Mouse (Mus musculus): Measurements from ENCODE around the gene Atad1. TPM values are rescaled to one million over a fixed set of nuclear protein-coding genes. Genes with fewer than 3 reads are reported as not detected.

Gene Atad1
- polyA plus RNA-seq, 1 experiment from 2014 or later, result 54.9 TPM

DNA sequence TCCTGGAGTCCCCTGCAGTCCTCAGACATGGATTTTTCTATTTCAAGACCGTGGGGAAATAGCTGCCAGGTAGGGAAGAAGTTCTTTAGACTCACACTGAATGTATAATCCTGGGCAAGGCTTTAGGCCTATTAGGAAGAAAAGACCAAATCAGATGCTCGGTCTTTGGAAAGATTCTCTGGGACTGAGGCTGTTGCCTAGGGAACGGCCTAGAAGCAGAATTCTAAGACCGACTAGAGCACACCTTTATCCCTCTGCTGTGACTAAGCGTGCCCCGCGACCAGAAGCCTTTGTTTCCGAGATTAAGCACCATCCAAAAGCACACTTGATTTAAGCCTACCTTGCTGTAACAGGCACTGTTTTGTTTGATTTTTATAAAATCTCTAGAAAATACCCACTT, 97.6 kb downstream of the Atad1 start:
- Histone ChIP-seq H3K9me3 (replicated peaks) (no peaks in the 10 kb centered on the region; the same call in 1 of the 2 replicates), H3K9ac (no peak overlapping the region), H3K4me3 (replicated peaks) (no peak overlapping the region), H3K4me1 (peaks cover 3% of the 10 kb centered on the region; the same call in 1 of the 2 replicates), H3K4me2 (replicated peaks) (no peak overlapping the region), H3K36me3 (peaks cover 11% of the 10 kb centered on the region; the same call in 1 of the 2 replicates), H3K27ac (replicated peaks) (no peak overlapping the region), H3K27me3 (no peaks in the 10 kb centered on the region)
- 85% methylated on average over 8 of the region's 8 CpGs for WGBS
- ATAC-seq (ENCODE audit: insufficient number of reproducible peaks, low FRiP score, low TSS enrichment, low read depth), result no peak

GRCm38 (mm10) chr19:32641535-32641934, 98.1 kb downstream of the Atad1 start:
- peaks cover 11% of the 10 kb centered on the region; the same call in 1 of the 2 replicates for H3K36me3 ChIP-seq

GRCm38 (mm10) chr19:32638276-32638903, 101.2 kb downstream of the Atad1 start:
- Histone ChIP-seq H3K4me1 (peaks cover 3% of the 10 kb centered on the region; the same call in 1 of the 2 replicates), H3K4me2 (replicated peaks) (no peak overlapping the region), H3K27me3 (no peaks in the 10 kb centered on the region), H3K9ac (no peak overlapping the region), H3K4me3 (replicated peaks) (no peak overlapping the region), H3K36me3 (peaks cover 7% of the 10 kb centered on the region; the same call in 1 of the 2 replicates), H3K27ac (replicated peaks) (no peak overlapping the region), H3K9me3 (replicated peaks) (no peaks in the 10 kb centered on the region; the same call in 1 of the 2 replicates)
- 35% methylated on average over 13 of the region's 13 CpGs for WGBS
- ATAC-seq (ENCODE audit: insufficient number of reproducible peaks, low FRiP score, low TSS enrichment, low read depth), result no peak

More at GRCm38 (mm10) chr19:32641535-32641934, 98.1 kb downstream of the Atad1 start:
- Histone ChIP-seq H3K4me1 (peaks cover 3% of the 10 kb centered on the region; the same call in 1 of the 2 replicates), H3K4me2 (replicated peaks) (no peak overlapping the region), H3K27ac (replicated peaks) (no peak overlapping the region), H3K27me3 (no peaks in the 10 kb centered on the region), H3K9ac (no peak overlapping the region), H3K4me3 (replicated peaks) (no peak overlapping the region), H3K9me3 (replicated peaks) (no peaks in the 10 kb centered on the region; the same call in 1 of the 2 replicates)
- 76% methylated on average over 7 of the region's 7 CpGs for WGBS
- no peak for ATAC-seq (ENCODE audit: insufficient number of reproducible peaks, low FRiP score, low TSS enrichment, low read depth)

- peaks cover 3% of the 10 kb centered on the region; the same call in 1 of the 2 replicates for H3K4me1 ChIP-seq
- H3K36me3 ChIP-seq, result peaks cover 7% of the 10 kb centered on the region; the same call in 1 of the 2 replicates
- 55% methylated on average over 16 of the region's 16 CpGs for WGBS
- H3K4me3 ChIP-seq (replicated peaks), result no peak overlapping the region
- H3K9ac ChIP-seq, result no peak overlapping the region
- H3K4me2 ChIP-seq (replicated peaks), result no peak overlapping the region
- H3K27me3 ChIP-seq, result no peaks in the 10 kb centered on the region
- no peak overlapping the region for H3K27ac ChIP-seq (replicated peaks)
- no peak for ATAC-seq (ENCODE audit: insufficient number of reproducible peaks, low FRiP score, low TSS enrichment, low read depth)
- no peaks in the 10 kb centered on the region for H3K9me3 ChIP-seq (replicated peaks)
Measured at GRCm38 (mm10) chr19:32637357-32638275, 102.0 kb downstream of the Atad1 start.

GRCm38 (mm10) chr19:32634916-32635315, 104.7 kb downstream of the Atad1 start:
- Histone ChIP-seq H3K4me3 (replicated peaks) (no peak overlapping the region), H3K9ac (no peak overlapping the region), H3K4me2 (replicated peaks) (no peak overlapping the region), H3K9me3 (replicated peaks) (no peaks in the 10 kb centered on the region), H3K36me3 (0 out of 2 replicates have a peak, but pooled peaks cover 5% of the 10 kb centered on the region), H3K4me1 (peaks cover 3% of the 10 kb centered on the region; the same call in 1 of the 2 replicates), H3K27ac (replicated peaks) (no peak overlapping the region), H3K27me3 (no peaks in the 10 kb centered on the region)
- ATAC-seq (ENCODE audit: insufficient number of reproducible peaks, low FRiP score, low TSS enrichment, low read depth), result no peak
- 68% methylated on average over 8 of the region's 8 CpGs for WGBS

DNA sequence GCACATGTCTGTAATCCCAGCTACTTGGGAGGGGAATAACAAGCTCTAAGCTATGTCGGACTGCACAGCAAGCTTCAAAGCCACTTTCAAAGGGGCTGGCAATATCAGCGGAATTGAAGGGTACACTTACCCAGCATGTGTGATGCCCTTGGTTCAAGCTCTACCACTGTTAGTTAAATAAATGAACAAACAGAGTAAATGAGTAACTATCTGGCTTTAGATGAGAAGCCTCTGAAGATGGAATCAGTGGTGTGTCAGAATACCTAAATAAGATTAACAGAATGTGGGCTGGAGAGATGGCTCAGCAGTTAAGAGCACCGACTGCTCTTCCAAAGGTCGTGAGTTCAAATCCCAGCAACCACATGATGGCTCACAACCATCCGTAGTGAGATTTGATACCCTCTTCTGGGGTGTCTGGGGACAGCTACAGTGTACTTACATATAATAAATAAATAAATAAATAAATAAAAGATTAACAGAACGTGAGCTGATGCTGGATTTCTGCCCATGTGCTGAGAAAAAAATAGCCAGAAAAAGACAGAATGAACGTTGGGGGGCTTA, 110.9 kb downstream of the Atad1 start:
- Histone ChIP-seq H3K9me3 (replicated peaks) (no peaks in the 10 kb centered on the region), H3K4me3 (replicated peaks) (no peak overlapping the region), H3K36me3 (no peaks in the 10 kb centered on the region), H3K27me3 (no peaks in the 10 kb centered on the region), H3K9ac (no peak overlapping the region), H3K4me2 (replicated peaks) (no peak overlapping the region), H3K4me1 (no peaks in the 10 kb centered on the region), H3K27ac (replicated peaks) (no peak overlapping the region)
- 76% methylated on average over 7 of the region's 7 CpGs for WGBS
- ATAC-seq (ENCODE audit: insufficient number of reproducible peaks, low FRiP score, low TSS enrichment, low read depth), result no peak

DNA sequence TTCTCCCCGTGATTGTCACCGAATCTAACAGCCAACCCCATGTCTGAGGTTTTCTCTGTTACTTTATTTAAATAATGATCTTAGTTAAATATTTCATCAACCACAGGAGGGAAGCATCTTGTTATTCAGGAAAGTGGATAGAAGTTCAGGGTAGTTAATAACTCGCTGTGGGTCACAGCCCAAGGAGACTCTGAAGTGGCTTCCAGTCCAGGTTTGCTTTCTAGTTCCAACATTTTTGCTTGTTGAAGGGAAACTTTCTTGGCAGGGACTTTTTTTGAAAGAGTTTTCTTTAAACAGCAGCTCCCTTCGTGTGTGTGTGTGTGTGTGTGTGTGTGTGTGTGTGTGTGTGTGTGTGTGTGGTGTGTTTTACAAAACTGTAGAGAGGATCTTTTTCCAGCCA, 112.0 kb downstream of the Atad1 start:
- 61% methylated on average over 4 of the region's 4 CpGs for WGBS

DNA sequence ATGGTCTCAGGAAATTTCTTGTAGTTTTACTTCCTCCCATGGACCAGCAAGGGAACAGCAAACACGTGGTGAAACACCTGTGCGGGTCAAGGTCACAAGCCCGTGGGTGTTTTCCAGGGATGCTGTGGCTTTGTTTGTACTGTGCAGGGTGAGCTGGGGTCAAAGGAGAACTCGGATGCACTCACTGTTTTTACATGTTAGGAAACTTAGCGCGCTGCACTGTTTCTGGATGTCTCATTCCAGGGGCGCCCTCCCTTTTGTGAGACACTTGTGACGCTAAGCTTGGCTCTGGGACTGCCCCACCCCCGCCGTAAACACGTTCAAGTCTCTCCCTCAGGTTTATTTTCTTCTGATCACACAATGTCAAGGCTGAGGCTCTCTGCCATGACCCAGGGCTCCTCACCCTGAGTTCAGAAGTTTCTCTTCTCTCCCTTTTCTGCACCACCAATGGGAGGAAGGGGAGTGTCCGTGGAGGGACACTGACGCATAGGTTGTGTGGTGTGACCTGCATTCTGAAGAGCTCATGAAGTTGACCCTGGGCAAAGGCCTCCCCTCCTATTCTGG, 112.7 kb downstream of the Atad1 start:
- Histone ChIP-seq H3K9me3 (replicated peaks) (no peaks in the 10 kb centered on the region), H3K27me3 (no peaks in the 10 kb centered on the region), H3K4me3 (replicated peaks) (no peak overlapping the region), H3K4me2 (replicated peaks) (no peak overlapping the region), H3K4me1 (no peaks in the 10 kb centered on the region), H3K9ac (no peak overlapping the region), H3K36me3 (no peaks in the 10 kb centered on the region), H3K27ac (replicated peaks) (no peak overlapping the region)
- 52% methylated on average over 13 of the region's 13 CpGs for WGBS
- no peak; the same call in 1 of the 2 replicates for ATAC-seq (ENCODE audit: insufficient number of reproducible peaks, low FRiP score, low TSS enrichment, low read depth)

More for the DNA sequence above, 112.0 kb downstream of the Atad1 start:
- no peaks in the 10 kb centered on the region for H3K9me3 ChIP-seq (replicated peaks)
- no peak overlapping the region for H3K27ac ChIP-seq (replicated peaks)
- no peaks in the 10 kb centered on the region for H3K4me1 ChIP-seq
- no peaks in the 10 kb centered on the region for H3K27me3 ChIP-seq
- H3K4me2 ChIP-seq (replicated peaks), result no peak overlapping the region
- no peak overlapping the region for H3K4me3 ChIP-seq (replicated peaks)
- ATAC-seq (ENCODE audit: insufficient number of reproducible peaks, low FRiP score, low TSS enrichment, low read depth), result no peak
- H3K9ac ChIP-seq, result no peak overlapping the region
- H3K36me3 ChIP-seq, result no peaks in the 10 kb centered on the region

DNA sequence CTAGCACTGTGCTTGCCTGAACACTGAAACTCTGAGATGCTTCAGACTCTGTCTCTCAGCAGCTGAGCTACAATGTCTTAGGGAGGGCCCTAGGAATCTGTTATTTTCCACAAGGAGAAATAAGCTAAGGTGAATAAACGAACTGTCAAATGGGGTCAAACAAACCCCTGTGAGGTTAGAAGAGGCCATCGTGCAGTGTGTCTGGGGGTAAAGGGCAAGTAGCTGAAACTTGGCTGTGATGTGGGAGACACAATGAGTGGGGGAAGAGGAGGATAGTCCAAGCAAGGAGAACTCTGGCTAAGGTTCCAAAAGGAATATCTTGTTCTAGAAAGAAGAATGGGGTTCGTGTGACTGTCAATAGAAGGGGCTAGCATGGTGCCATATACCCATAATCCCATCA, 117.4 kb downstream of the Atad1 start:
- WGBS, result 77% methylated on average over 3 of the region's 3 CpGs
- no peak for ATAC-seq (ENCODE audit: insufficient number of reproducible peaks, low FRiP score, low TSS enrichment, low read depth)

More for the DNA sequence above, 117.4 kb downstream of the Atad1 start:
- no peak overlapping the region for H3K9ac ChIP-seq
- H3K27me3 ChIP-seq, result no peaks in the 10 kb centered on the region
- H3K4me1 ChIP-seq, result no peaks in the 10 kb centered on the region
- H3K36me3 ChIP-seq, result no peaks in the 10 kb centered on the region
- H3K27ac ChIP-seq (replicated peaks), result no peak overlapping the region
- no peak overlapping the region for H3K4me3 ChIP-seq (replicated peaks)
- no peaks in the 10 kb centered on the region for H3K9me3 ChIP-seq (replicated peaks)
- no peak overlapping the region for H3K4me2 ChIP-seq (replicated peaks)
